ENCODE assay signal across 9 mouse cellular contexts in genomic region chr1:184395215-184395614, GRCm38 (mm10).
DNase-seq lines count a peak whose midpoint lies in the region; ATAC-seq and TF ChIP-seq lines count a peak whose summit lies in the region.
"Had no signal": no experiment of that assay in that cellular context is flagged by ENCODE, and none has a peak within 500 bp of the region (broad histone marks: within the 10 kb centered on the region; RNA-seq: fewer than 3 reads in every experiment).

No protein-coding gene starts in this region.

- H3K9me3 ChIP-seq in heart, embryonic 10.5 days, result no peaks in the 10 kb centered on the region
- H3K9me3 ChIP-seq in embryonic facial prominence, embryonic 11.5 days (replicated peaks; ENCODE audit: control insufficient read depth, low read length), result no peaks in the 10 kb centered on the region

- intact Hi-C loops in heart, postnatal 25 days (cut with DNase I), result loop anchor here (1.0 to 5.0 kb wide), 2 partner anchors 129 to 342 kb away; no protein-coding TSS in a partner anchor

- no peak overlapping the region for H3K4me2 ChIP-seq in embryonic facial prominence, embryonic 11.5 days (ENCODE audit: low read depth, low read length)
- H3K4me2 ChIP-seq: neural tube, embryonic 12.5 days had no signal

- H3K36me3 ChIP-seq in heart, embryonic 10.5 days, result no peaks in the 10 kb centered on the region
- H3K36me3 ChIP-seq in embryonic facial prominence, embryonic 11.5 days (replicated peaks; ENCODE audit: control insufficient read depth, insufficient read depth, low read depth, low read length), result no peaks in the 10 kb centered on the region
- no peaks in the 10 kb centered on the region for H3K36me3 ChIP-seq in testis, adult 2 months (ENCODE audit: control insufficient read depth, insufficient read depth, low read length)
- H3K36me3 ChIP-seq: neural tube, embryonic 12.5 days had no signal

- no peak for ATAC-seq in embryonic facial prominence, embryonic 11.5 days (replicated peaks; ENCODE audit: insufficient number of reproducible peaks, low FRiP score, low TSS enrichment, low read depth)
- ATAC-seq in megakaryocyte, adult 5-6 weeks (ENCODE audit: poor library complexity, severe bottlenecking), result peak; percentile 91

- H3K9ac ChIP-seq in embryonic facial prominence, embryonic 11.5 days (replicated peaks; ENCODE audit: low read length), result no peak overlapping the region
- H3K9ac ChIP-seq: neural tube, embryonic 12.5 days had no signal

- no peak overlapping the region for H3K4me3 ChIP-seq in heart, embryonic 10.5 days
- no peak overlapping the region for H3K4me3 ChIP-seq in embryonic facial prominence, embryonic 11.5 days (ENCODE audit: low read depth, low read length)
- H3K4me3 ChIP-seq in layer of hippocampus, adult 2 months, result no peak overlapping the region
- H3K4me3 ChIP-seq in testis, adult 2 months (ENCODE audit: control insufficient read depth, low read depth, low read length), result peak overlapping the region; percentile 30
- H3K4me3 ChIP-seq: neural tube, embryonic 12.5 days had no signal

- no peak for TF ChIP-seq POLR2A in testis, adult 2 months (IDR thresholded peaks at IDR 0.05; ENCODE audit: control insufficient read depth, low read depth, low read length)

- TF ChIP-seq CTCF in layer of hippocampus, adult 2 months (conservative IDR thresholded peaks at IDR 0.05), result peak; percentile 83
- TF ChIP-seq CTCF in testis, adult 2 months (IDR thresholded peaks at IDR 0.05; ENCODE audit: control insufficient read depth, insufficient read depth, insufficient replicate concordance, low read depth, low read length), result peak; percentile 90

- peak; percentile 92 for DNase-seq in heart, adult 11 months
- DNase-seq in heart, embryonic 10.5 days (ENCODE audit: low spot score), result no peak
- peak; percentile 53 for DNase-seq in adrenal gland, adult 2 months
- DNase-seq in embryonic facial prominence, embryonic 11.5 days (ENCODE audit: low spot score), result peak; percentile 67
- peak; percentile 31 for DNase-seq in heart, postnatal 25 days (ENCODE audit: low spot score)
- DNase-seq in layer of hippocampus, adult 2 months (ENCODE audit: low spot score in 2 of 2), result peak in 1 of 2 experiments; percentile 19

- H3K27ac ChIP-seq in heart, embryonic 10.5 days, result no peak overlapping the region
- no peak overlapping the region for H3K27ac ChIP-seq in embryonic facial prominence, embryonic 11.5 days (replicated peaks; ENCODE audit: low read depth, low read length)
- H3K27ac ChIP-seq in layer of hippocampus, adult 2 months, result no peak overlapping the region
- H3K27ac ChIP-seq in testis, adult 2 months (ENCODE audit: control insufficient read depth, insufficient read depth, low read depth, low read length), result no peak overlapping the region
- H3K27ac ChIP-seq: neural tube, embryonic 12.5 days had no signal

- peaks cover 5% of the 10 kb centered on the region; the same call in 1 of the 2 replicates for H3K4me1 ChIP-seq in heart, embryonic 10.5 days
- H3K4me1 ChIP-seq in embryonic facial prominence, embryonic 11.5 days (ENCODE audit: control insufficient read depth, insufficient read depth, low read length), result no peaks in the 10 kb centered on the region
- peaks cover 5% of the 10 kb centered on the region; the same call in 1 of the 2 replicates for H3K4me1 ChIP-seq in testis, adult 2 months (ENCODE audit: control insufficient read depth, insufficient read depth, low read length)
- H3K4me1 ChIP-seq: neural tube, embryonic 12.5 days had no signal

- WGBS in heart, embryonic 10.5 days, result 42% methylated on average over 15 of the region's 15 CpGs
- WGBS in embryonic facial prominence, embryonic 11.5 days, result 56% methylated on average over 15 of the region's 15 CpGs

- no peaks in the 10 kb centered on the region for H3K27me3 ChIP-seq in heart, embryonic 10.5 days (ENCODE audit: insufficient read depth, poor library complexity, severe bottlenecking)
- no peaks in the 10 kb centered on the region for H3K27me3 ChIP-seq in embryonic facial prominence, embryonic 11.5 days (ENCODE audit: control insufficient read depth, insufficient read depth, low read length)
- H3K27me3 ChIP-seq in testis, adult 2 months (ENCODE audit: control insufficient read depth, insufficient read depth, low read length), result no peaks in the 10 kb centered on the region
- H3K27me3 ChIP-seq: neural tube, embryonic 12.5 days had no signal
